Mouse (Mus musculus) forebrain, embryonic 16.5 days (tissue): Measurements from ENCODE around the gene B230118H07Rik. TPM values are rescaled to one million over a fixed set of nuclear protein-coding genes. Genes with fewer than 3 reads are reported as not detected.
A peak's percentile ranks its signal among the peaks of the same experiment; 100 is the strongest.
"Not testable (repeated sequence)": the region's sequence is repeated elsewhere in the genome, so short reads cannot be mapped to it uniquely, and the experiment has no call there.

Source experiments
- ATAC-seq: fragments of 200-750 bp; cut with Nextera tagmentation; 2 replicates; pipeline ENCODE4 v1.8.0; 2017; ENCODE audit warnings: mild to moderate bottlenecking, moderate library complexity
- H3K27ac ChIP-seq: fragments of 300-500 bp; sonication (generic); 2 replicates; pipeline ENCODE4 v1.5.1; 2014; ENCODE audit warnings: low read length, control low read depth
- H3K27me3 ChIP-seq: fragments of 300-500 bp; sonication (generic); replicated peaks from 2 replicates; pipeline ENCODE4 v1.6.1; 2014; ENCODE audit warnings: low read length; ENCODE audit not compliant: control insufficient read depth, insufficient read depth
- H3K36me3 ChIP-seq: fragments of 300-500 bp; sonication (generic); 2 replicates; pipeline ENCODE4 v1.6.1; 2014; ENCODE audit not compliant: control insufficient read depth, insufficient read depth
- H3K4me1 ChIP-seq: fragments of 300-500 bp; sonication (generic); replicated peaks from 2 replicates; pipeline ENCODE4 v1.6.1; 2014; ENCODE audit warnings: low read length; ENCODE audit not compliant: control insufficient read depth, insufficient read depth
- H3K4me2 ChIP-seq: fragments of 300-500 bp; sonication (generic); 2 replicates; pipeline ENCODE4 v1.6.1; 2014; ENCODE audit warnings: mild to moderate bottlenecking, low read length, control low read depth
- H3K4me3 ChIP-seq: fragments of 300-500 bp; sonication (generic); replicated peaks from 2 replicates; pipeline ENCODE4 v1.5.1; 2014; ENCODE audit warnings: mild to moderate bottlenecking, low read length, control low read depth
- H3K9ac ChIP-seq: fragments of 300-500 bp; sonication (generic); replicated peaks from 2 replicates; pipeline ENCODE4 v1.6.1; 2014; ENCODE audit warnings: low read depth, low read length, control low read depth
- H3K9me3 ChIP-seq: fragments of 300-500 bp; sonication (generic); 2 replicates; pipeline ENCODE4 v1.6.1; 2016; ENCODE audit warnings: low read length; ENCODE audit not compliant: control insufficient read depth
- WGBS: fragments of 180-500 bp; shearing (Covaris S2); extraction: QIAGEN DNeasy Blood & Tissue Kit; methylation state at CpG from one replicate; pipeline ENCODE4 v1.1.7; 2014; 5-methylcytosine and 5-hydroxymethylcytosine counted together
- polyA plus RNA-seq: library from polyadenylated mRNA; unstranded; fragments of >200 nt; fragmentation: Nextera tagmentation; extraction: Ambion mirVana; gene quantifications from 2 replicates; pipeline ENCODE4 v1.2.1, GENCODE M21; 2015

The B230118H07Rik gene
- polyA plus RNA-seq, 1 experiment from 2014 or later, result 44.4 TPM

- no peak for ATAC-seq
- no peak overlapping the region for H3K9ac ChIP-seq
Observed at GRCm38 (mm10) chr2:101555886-101556285, 93.4 kb downstream of the B230118H07Rik start.

GRCm38 (mm10) chr2:101553851-101554250, 95.5 kb downstream of the B230118H07Rik start:
- H3K27me3 ChIP-seq, result no peaks in the 10 kb centered on the region
- WGBS, result 32% methylated on average over 5 of the region's 5 CpGs
- H3K9me3 ChIP-seq, result no peaks in the 10 kb centered on the region
- no peaks in the 10 kb centered on the region; the same call in 1 of the 2 replicates for H3K4me1 ChIP-seq
- no peaks in the 10 kb centered on the region for H3K36me3 ChIP-seq
- H3K4me2 ChIP-seq, result no peak overlapping the region
- no peak overlapping the region for H3K4me3 ChIP-seq
- no peak overlapping the region for H3K27ac ChIP-seq
- no peak for ATAC-seq
- no peak overlapping the region for H3K9ac ChIP-seq

More at GRCm38 (mm10) chr2:101555886-101556285, 93.4 kb downstream of the B230118H07Rik start:
- H3K4me3 ChIP-seq, result no peak overlapping the region
- H3K27me3 ChIP-seq, result no peaks in the 10 kb centered on the region
- H3K4me2 ChIP-seq, result no peak overlapping the region
- no peaks in the 10 kb centered on the region for H3K36me3 ChIP-seq
- H3K27ac ChIP-seq, result no peak overlapping the region
- H3K4me1 ChIP-seq, result no peaks in the 10 kb centered on the region; the same call in 1 of the 2 replicates
- WGBS, result 81% methylated on average over 1 of the region's 1 CpGs
- no peaks in the 10 kb centered on the region for H3K9me3 ChIP-seq

- H3K4me2 ChIP-seq, result no peak overlapping the region
- no peak overlapping the region for H3K9ac ChIP-seq
- no peaks in the 10 kb centered on the region for H3K27me3 ChIP-seq
- H3K27ac ChIP-seq, result no peak overlapping the region
- H3K4me3 ChIP-seq, result no peak overlapping the region
- 87% methylated on average over 8 of the region's 8 CpGs for WGBS
- ATAC-seq, result no peak
- H3K36me3 ChIP-seq, result no peaks in the 10 kb centered on the region
- no peaks in the 10 kb centered on the region for H3K9me3 ChIP-seq
- no peaks in the 10 kb centered on the region; the same call in 1 of the 2 replicates for H3K4me1 ChIP-seq
Observed at GRCm38 (mm10) chr2:101552301-101552700, 97.0 kb downstream of the B230118H07Rik start.

GRCm38 (mm10) chr2:101551026-101551719, 98.2 kb downstream of the B230118H07Rik start:
- Histone ChIP-seq H3K9ac (no peak overlapping the region), H3K4me3 (no peak overlapping the region), H3K9me3 (no peaks in the 10 kb centered on the region), H3K36me3 (no peaks in the 10 kb centered on the region), H3K4me1 (no peaks in the 10 kb centered on the region; the same call in 1 of the 2 replicates), H3K27me3 (no peaks in the 10 kb centered on the region), H3K4me2 (no peak overlapping the region), H3K27ac (no peak overlapping the region)
- ATAC-seq, result no peak
- WGBS, result 82% methylated on average over 6 of the region's 6 CpGs

GRCm38 (mm10) chr2:101550176-101550575, 99.2 kb downstream of the B230118H07Rik start:
- Histone ChIP-seq H3K27me3 (no peaks in the 10 kb centered on the region), H3K27ac (no peak overlapping the region), H3K9me3 (no peaks in the 10 kb centered on the region), H3K9ac (no peak overlapping the region), H3K4me1 (no peaks in the 10 kb centered on the region; the same call in 1 of the 2 replicates), H3K4me2 (no peak overlapping the region), H3K36me3 (no peaks in the 10 kb centered on the region), H3K4me3 (no peak overlapping the region)
- 80% methylated on average over 2 of the region's 2 CpGs for whole genome bisulfite sequencing
- no peak for ATAC-seq

- Histone ChIP-seq H3K36me3 (no peaks in the 10 kb centered on the region), H3K27ac (no peak overlapping the region), H3K27me3 (no peaks in the 10 kb centered on the region), H3K9me3 (no peaks in the 10 kb centered on the region), H3K4me1 (no peaks in the 10 kb centered on the region; the same call in 1 of the 2 replicates), H3K4me3 (no peak overlapping the region), H3K4me2 (no peak overlapping the region), H3K9ac (no peak overlapping the region)
- no peak for ATAC-seq
- 84% methylated on average over 6 of the region's 6 CpGs for WGBS
Observed at GRCm38 (mm10) chr2:101548866-101549265, 100.5 kb downstream of the B230118H07Rik start.

GRCm38 (mm10) chr2:101545593-101545992, 103.7 kb downstream of the B230118H07Rik start:
- ATAC-seq, result no peak
- 88% methylated on average over 2 of the region's 2 CpGs for WGBS
- no peak overlapping the region for H3K9ac ChIP-seq
- no peak overlapping the region for H3K27ac ChIP-seq
- no peaks in the 10 kb centered on the region for H3K4me1 ChIP-seq
- H3K9me3 ChIP-seq, result no peaks in the 10 kb centered on the region
- H3K36me3 ChIP-seq, result no peaks in the 10 kb centered on the region
- no peak overlapping the region for H3K4me3 ChIP-seq
- H3K27me3 ChIP-seq, result no peaks in the 10 kb centered on the region
- H3K4me2 ChIP-seq, result no peak overlapping the region

- WGBS, result 83% methylated on average over 8 of the region's 8 CpGs
- Histone ChIP-seq H3K27ac (no peak overlapping the region), H3K4me1 (no peaks in the 10 kb centered on the region), H3K9ac (no peak overlapping the region), H3K9me3 (no peaks in the 10 kb centered on the region), H3K36me3 (no peaks in the 10 kb centered on the region), H3K4me2 (no peak overlapping the region), H3K27me3 (no peaks in the 10 kb centered on the region), H3K4me3 (no peak overlapping the region)
- no peak for ATAC-seq
Observed at GRCm38 (mm10) chr2:101543704-101544417, 105.5 kb downstream of the B230118H07Rik start.

GRCm38 (mm10) chr2:101536887-101537286, 112.4 kb downstream of the B230118H07Rik start:
- not testable (repeated sequence) for H3K9ac ChIP-seq, H3K4me3 ChIP-seq, H3K9me3 ChIP-seq, H3K36me3 ChIP-seq, H3K27ac ChIP-seq, H3K4me2 ChIP-seq, H3K4me1 ChIP-seq, H3K27me3 ChIP-seq
- WGBS, result 56% methylated on average over 6 of the region's 6 CpGs
- peak; percentile 58; the same call in 1 of the 2 replicates for ATAC-seq
